Mouse (Mus musculus) macrophage (primary cell): ENCODE data around the gene Rhbdf2. TPM values are rescaled to one million over a fixed set of nuclear protein-coding genes. Genes with fewer than 3 reads are reported as not detected.

Source experiments
- H3K27ac ChIP-seq: fragments of 350-480 bp; formaldehyde crosslinking; 2 replicates; pipeline ENCODE4 v1.9.0; 2021
- H3K36me3 ChIP-seq: fragments of 350-480 bp; formaldehyde crosslinking; 2 replicates; pipeline ENCODE4 v1.9.0; 2021; ENCODE audit errors: inconsistent target
- H3K4me3 ChIP-seq: fragments of 350-480 bp; formaldehyde crosslinking; 2 replicates; pipeline ENCODE4 v1.9.0; 2021; ENCODE audit errors: inconsistent target
- H3K79me2 ChIP-seq: fragments of 350-480 bp; formaldehyde crosslinking; 2 replicates; pipeline ENCODE4 v1.9.0; 2021; ENCODE audit errors: inconsistent target
- WGBS: methylation state at CpG from one replicate; pipeline ENCODE4 v1.1.7; 2026; ENCODE audit warnings: inconsistent platforms; ENCODE audit not compliant: missing documents; 5-methylcytosine and 5-hydroxymethylcytosine counted together
- polyA plus RNA-seq: library from polyadenylated mRNA; stranded (reverse); fragments of 250-400 nt; gene quantifications from 3 replicates; pipeline ENCODE4 v1.2.4, GENCODE M21; 2018; ENCODE audit warnings: inconsistent platforms

Gene Rhbdf2
- polyA plus RNA-seq, 1 experiment from 2014 or later: 14.2 TPM

GRCm38 (mm10) chr11:116585682-116586081, 41.1 kb downstream of the Rhbdf2 start:
- 84% methylated on average over 6 of the region's 6 CpGs for WGBS
- no peak overlapping the region for H3K27ac ChIP-seq
- H3K36me3 ChIP-seq: no peaks in the 10 kb centered on the region
- no peak overlapping the region for H3K4me3 ChIP-seq
- no peaks in the 10 kb centered on the region for H3K79me2 ChIP-seq

GRCm38 (mm10) chr11:116581376-116581814, 45.4 kb downstream of the Rhbdf2 start, which contains the start of gene Ube2o:
Gene Ube2o (minus strand): TSS chr11:116581447.
- Histone ChIP-seq H3K4me3 (no peak within 1 kb of the TSS; the same call in 1 of the 2 replicates), H3K79me2 (no peaks in the 10 kb centered on the region; the same call in 1 of the 2 replicates), H3K27ac (no peak within 1 kb of the TSS), H3K36me3 (no peaks in the 10 kb centered on the region)
- WGBS: 2% methylated on average over 44 of the region's 51 CpGs

GRCm38 (mm10) chr11:116580711-116581375, 46.0 kb downstream of the Rhbdf2 start:
- no peak overlapping the region for H3K27ac ChIP-seq
- no peaks in the 10 kb centered on the region for H3K36me3 ChIP-seq
- WGBS: under 1% methylated on average over 64 of the region's 91 CpGs
- peaks cover 2% of the 10 kb centered on the region; the same call in 1 of the 2 replicates for H3K79me2 ChIP-seq
- no peak overlapping the region; the same call in 1 of the 2 replicates for H3K4me3 ChIP-seq

GRCm38 (mm10) chr11:116580031-116580652, 46.7 kb downstream of the Rhbdf2 start:
- H3K27ac ChIP-seq: no peak overlapping the region
- 42% methylated on average over 10 of the region's 10 CpGs for WGBS

GRCm38 (mm10) chr11:116579280-116579679, 47.5 kb downstream of the Rhbdf2 start:
- H3K36me3 ChIP-seq: no peaks in the 10 kb centered on the region
- H3K79me2 ChIP-seq: peaks cover 11% of the 10 kb centered on the region; the same call in 1 of the 2 replicates
- no peak overlapping the region for H3K4me3 ChIP-seq
- WGBS: 92% methylated on average over 3 of the region's 3 CpGs
- no peak overlapping the region for H3K27ac ChIP-seq

More at GRCm38 (mm10) chr11:116580031-116580652, 46.7 kb downstream of the Rhbdf2 start:
- no peak overlapping the region; the same call in 1 of the 2 replicates for H3K4me3 ChIP-seq
- peaks cover 9% of the 10 kb centered on the region; the same call in 1 of the 2 replicates for H3K79me2 ChIP-seq
- H3K36me3 ChIP-seq: no peaks in the 10 kb centered on the region

- Histone ChIP-seq H3K79me2 (peaks cover 11% of the 10 kb centered on the region; the same call in 1 of the 2 replicates), H3K27ac (no peak overlapping the region), H3K36me3 (no peaks in the 10 kb centered on the region), H3K4me3 (no peak overlapping the region)
- 97% methylated on average over 2 of the region's 2 CpGs for WGBS
These were observed 51.4 kb downstream of the Rhbdf2 start for GRCm38 (mm10) chr11:116575396-116575795.

- no peak overlapping the region for H3K4me3 ChIP-seq
- WGBS: 97% methylated on average over 6 of the region's 6 CpGs
- H3K36me3 ChIP-seq: no peaks in the 10 kb centered on the region
- H3K79me2 ChIP-seq: peaks cover 11% of the 10 kb centered on the region; the same call in 1 of the 2 replicates
- H3K27ac ChIP-seq: no peak overlapping the region
These were observed 51.8 kb downstream of the Rhbdf2 start for GRCm38 (mm10) chr11:116574982-116575381.

GRCm38 (mm10) chr11:116574486-116574885, 52.3 kb downstream of the Rhbdf2 start:
- H3K36me3 ChIP-seq: no peaks in the 10 kb centered on the region

DNA sequence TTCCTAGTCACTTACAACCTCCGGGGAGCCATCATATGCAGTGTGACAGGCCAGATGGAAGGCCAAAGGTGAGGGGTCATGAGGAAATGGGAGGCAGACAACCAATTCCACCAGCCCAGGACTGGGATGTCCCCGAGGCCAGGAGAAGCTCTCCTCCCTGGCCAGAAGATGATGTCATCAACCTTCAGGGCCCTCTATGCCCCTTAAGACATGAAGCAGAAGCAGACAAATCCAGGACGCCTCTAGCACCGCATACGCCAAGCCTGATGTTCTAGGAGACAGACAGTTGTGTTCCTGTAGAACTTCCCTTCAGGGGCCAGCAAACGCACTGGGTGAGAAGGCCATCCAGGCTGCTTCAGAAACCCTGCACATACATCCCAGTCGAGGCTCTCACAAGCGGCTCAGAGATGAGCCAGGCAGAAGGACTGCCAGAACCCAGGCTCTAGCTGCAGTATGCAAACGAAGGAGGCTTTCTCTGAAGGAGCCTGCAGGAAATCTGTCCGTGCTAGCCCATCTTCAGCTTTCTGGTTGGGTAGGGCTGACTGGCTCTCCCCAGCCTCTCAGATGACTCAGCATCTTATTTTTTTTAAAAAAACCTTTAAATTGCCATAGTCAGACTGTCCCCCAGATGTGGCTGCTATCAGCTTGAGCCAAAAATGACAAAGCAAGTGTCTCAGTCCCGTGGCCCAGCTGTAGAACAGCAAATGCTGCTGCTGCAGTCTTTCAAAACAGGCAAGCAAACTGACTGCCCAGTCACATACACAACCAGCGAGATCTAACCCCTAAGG, 53.9 kb downstream of the Rhbdf2 start:
- peaks cover 11% of the 10 kb centered on the region; the same call in 1 of the 2 replicates for H3K79me2 ChIP-seq
- no peak overlapping the region for H3K4me3 ChIP-seq
- H3K36me3 ChIP-seq: no peaks in the 10 kb centered on the region
- 57% methylated on average over 12 of the region's 12 CpGs for WGBS
- H3K27ac ChIP-seq: no peak overlapping the region

More at GRCm38 (mm10) chr11:116574486-116574885, 52.3 kb downstream of the Rhbdf2 start:
- WGBS: 94% methylated on average over 6 of the region's 6 CpGs
- peaks cover 11% of the 10 kb centered on the region; the same call in 1 of the 2 replicates for H3K79me2 ChIP-seq
- no peak overlapping the region for H3K27ac ChIP-seq
- no peak overlapping the region for H3K4me3 ChIP-seq

DNA sequence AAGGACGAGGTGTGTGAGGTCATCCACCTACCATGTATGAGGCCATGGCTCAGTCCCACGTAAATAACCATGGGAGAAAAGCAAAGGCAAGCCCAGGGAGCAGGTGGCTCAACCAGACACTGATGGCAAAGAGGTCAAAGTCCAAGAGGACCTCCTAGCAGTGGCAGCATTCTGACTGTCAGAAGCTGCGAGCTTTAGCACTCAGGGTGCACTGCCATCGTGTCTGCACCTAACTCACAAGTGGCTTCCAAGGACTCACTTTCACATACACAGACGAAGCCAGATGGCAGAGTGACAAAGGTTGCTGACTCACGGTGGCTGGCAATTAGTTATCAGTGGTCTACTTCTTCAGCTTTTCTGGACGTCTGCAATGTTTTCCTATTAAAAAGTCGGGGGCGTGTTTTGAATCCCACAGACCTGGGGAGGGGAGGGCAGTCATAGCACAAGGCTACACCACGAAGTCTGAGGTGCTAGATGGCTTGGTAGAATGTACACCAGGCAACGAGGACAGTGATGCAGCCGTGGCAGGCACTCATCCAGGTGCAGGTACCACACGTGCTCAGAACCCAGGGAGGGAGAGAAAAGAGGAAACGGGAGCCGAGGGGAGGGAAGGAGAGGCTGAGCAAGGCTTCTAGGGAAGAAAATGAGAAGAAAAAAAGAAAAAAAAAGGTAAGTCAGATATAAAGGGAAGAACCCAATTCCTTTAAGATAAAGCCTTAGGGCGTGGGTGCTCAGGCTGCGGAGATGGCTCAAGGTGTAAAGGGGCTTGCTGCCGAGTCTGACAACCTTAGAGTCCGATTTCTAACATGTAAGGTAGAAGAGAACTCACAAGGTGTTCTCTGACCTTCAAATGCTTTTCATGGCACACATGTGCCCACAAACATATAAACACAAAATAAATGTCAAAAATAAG, 54.8 kb downstream of the Rhbdf2 start:
- H3K79me2 ChIP-seq: peaks cover 11% of the 10 kb centered on the region; the same call in 1 of the 2 replicates
- no peaks in the 10 kb centered on the region for H3K36me3 ChIP-seq
- no peak overlapping the region for H3K27ac ChIP-seq
- 51% methylated on average over 18 of the region's 19 CpGs for WGBS
- H3K4me3 ChIP-seq: no peak overlapping the region

- no peaks in the 10 kb centered on the region for H3K36me3 ChIP-seq
- no peak overlapping the region for H3K27ac ChIP-seq
- H3K4me3 ChIP-seq: no peak overlapping the region
- WGBS: 91% methylated on average over 7 of the region's 7 CpGs
- H3K79me2 ChIP-seq: peaks cover 9% of the 10 kb centered on the region; the same call in 1 of the 2 replicates
These were observed 56.0 kb downstream of the Rhbdf2 start for GRCm38 (mm10) chr11:116570821-116571220.

DNA sequence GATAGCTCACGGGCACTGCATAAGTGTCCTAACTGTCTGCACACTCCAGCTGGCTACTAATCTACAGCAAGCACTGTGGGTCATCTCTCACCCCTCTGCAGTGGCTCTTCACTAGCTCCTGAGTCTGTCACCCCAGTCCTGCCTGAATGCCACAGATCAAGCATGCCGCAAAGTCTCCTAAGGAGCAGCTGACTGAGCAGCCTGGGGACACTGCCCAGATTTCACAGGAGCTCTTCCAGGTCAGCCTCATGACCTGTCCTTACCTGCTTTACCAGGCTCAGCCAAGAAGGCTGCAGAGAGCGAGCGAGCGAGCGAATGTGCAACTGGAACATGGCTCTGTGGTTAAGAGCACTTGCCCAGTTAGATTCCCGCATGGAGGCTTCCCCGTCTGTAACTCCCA, 59.3 kb downstream of the Rhbdf2 start:
- WGBS: 93% methylated on average over 8 of the region's 8 CpGs
- H3K27ac ChIP-seq: no peak overlapping the region

DNA sequence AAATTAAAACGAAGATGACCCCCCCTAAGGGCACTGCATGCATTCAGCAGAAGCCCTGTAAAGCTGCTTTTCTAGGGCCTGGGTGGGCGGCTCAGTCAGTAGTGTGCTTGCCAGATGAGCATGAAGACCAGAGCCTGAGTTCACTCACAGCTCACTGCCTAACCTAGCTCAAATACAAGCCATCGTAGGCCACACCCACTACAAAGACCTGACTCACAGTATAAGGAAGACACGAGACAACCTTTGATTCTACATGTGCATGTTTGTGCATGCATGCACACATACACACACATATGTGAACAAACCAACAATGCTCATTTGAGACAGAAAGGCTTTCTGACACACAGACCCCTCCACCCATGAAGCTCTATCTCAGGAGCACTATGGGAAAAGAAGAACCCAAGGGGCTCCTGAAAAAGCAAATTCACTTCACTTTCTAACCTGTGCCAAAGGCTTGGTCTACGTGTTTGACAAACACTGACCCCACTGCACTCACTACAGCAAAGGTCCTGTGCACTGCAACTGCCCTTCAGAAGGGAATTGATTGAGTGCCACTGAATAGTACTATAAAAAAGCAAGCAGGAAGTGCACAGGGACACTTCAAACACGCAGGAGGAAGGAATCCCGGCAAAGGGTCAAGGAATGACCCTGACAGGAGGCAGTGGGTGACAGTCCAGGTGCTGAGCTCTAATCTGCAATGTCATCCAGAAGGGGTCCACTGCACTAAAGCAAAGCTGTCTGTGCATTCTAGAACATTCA, 61.4 kb downstream of the Rhbdf2 start:
- 80% methylated on average over 7 of the region's 7 CpGs for WGBS
- H3K27ac ChIP-seq: no peak overlapping the region
- H3K36me3 ChIP-seq: no peaks in the 10 kb centered on the region
- no peak overlapping the region for H3K4me3 ChIP-seq
- H3K79me2 ChIP-seq: no peaks in the 10 kb centered on the region

More for the DNA sequence above, 59.3 kb downstream of the Rhbdf2 start:
- Histone ChIP-seq H3K36me3 (no peaks in the 10 kb centered on the region), H3K4me3 (no peak overlapping the region), H3K79me2 (no peaks in the 10 kb centered on the region)
